Mouse (Mus musculus) testis, adult 2 months (tissue): ENCODE measurements around the gene Mgst3.

Experiments used
- CTCF ChIP-seq: fragments of 200-500 bp; IDR thresholded peaks from 2 replicates; pipeline ENCODE4 v1.5.1; 2012; ENCODE audit warnings: low read depth, mild to moderate bottlenecking, inconsistent platforms, low read length, moderate library complexity; ENCODE audit not compliant: control insufficient read depth, insufficient read depth, insufficient replicate concordance
- POLR2A ChIP-seq: fragments of 200-500 bp; IDR thresholded peaks from 2 replicates; pipeline ENCODE4 v1.6.1; 2012; ENCODE audit warnings: low read depth, mild to moderate bottlenecking, inconsistent platforms, low read length, moderate library complexity; ENCODE audit not compliant: control insufficient read depth

GRCm38 (mm10) chr1:167385636-167386035 lies 8.0 kb downstream of the Mgst3 start:
- TF ChIP-seq CTCF (no peak), POLR2A (no peak)
